ENCODE assay signal across 19 mouse cellular contexts in the genomic region with DNA sequence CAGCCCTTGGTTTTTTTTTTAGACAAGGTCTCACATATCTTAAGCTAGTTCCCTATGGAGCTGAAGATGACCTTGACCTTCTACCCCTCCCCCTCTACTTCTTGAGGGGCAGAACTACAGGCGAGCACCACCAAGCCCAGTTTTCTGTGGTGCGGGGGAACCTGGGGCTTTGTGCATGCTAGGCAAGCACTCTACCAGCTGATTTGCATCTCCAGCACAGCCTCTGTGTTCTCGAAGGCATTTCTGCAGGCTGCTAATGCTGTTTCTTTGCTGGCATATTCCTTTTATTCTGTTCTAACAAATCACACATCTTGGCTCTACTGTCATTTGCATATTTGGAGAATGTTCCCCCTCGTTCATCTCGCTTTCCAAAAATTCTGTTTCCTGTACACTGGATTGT. TPM values are rescaled to one million over a fixed set of nuclear protein-coding genes. Genes with fewer than 3 reads are reported as not detected.
DNase-seq lines count a peak whose midpoint lies in the region.
"Had no signal": no experiment of that assay in that cellular context is flagged by ENCODE, and none has a peak within 500 bp of the region (broad histone marks: within the 10 kb centered on the region; RNA-seq: fewer than 3 reads in every experiment).

No protein-coding gene starts in this region.

- peak; percentile 16 for DNase-seq in adrenal gland, postnatal 14 days
- DNase-seq in adrenal gland, postnatal 4 days (ENCODE audit: low spot score in 2 of 2): no peak
- DNase-seq in kidney, postnatal 10 days: peak; percentile 26
- no peak for DNase-seq in kidney, adult 11 months
- DNase-seq in right cerebral cortex, adult 18-20 months: peak; percentile 72
- DNase-seq in right cerebral cortex, postnatal 4 days: no peak
- DNase-seq in left cerebral cortex, postnatal 14 days (ENCODE audit: low spot score in 2 of 2): peak; percentile 43 to 76
- no peak for DNase-seq in embryo, embryonic 11 days
- DNase-seq: cerebellum, adult 9-11 months; gastrocnemius, postnatal 25 days; kidney, postnatal 25 days; liver, embryonic 13.5 days; lung, embryonic 14.5 days; retina, postnatal 1 day had no signal

- intact Hi-C loops in left cerebral cortex, postnatal 14 days (cut with DNase I): no loop called here

RNA-seq across cellular contexts. Expression of gene Ninj2, which starts 6.2 kb away (rescaled TPM):
- not detected in 2 replicates for total RNA-seq in adrenal gland, postnatal 14 days (2021)
- total RNA-seq in adrenal gland, postnatal 4 days (2021): not detected
- total RNA-seq in left cerebral cortex, postnatal 14 days (2021): under 1 TPM; 0.59 to 0.68 TPM
- total RNA-seq: adrenal gland, adult 18-20 months; G1E; gastrocnemius, postnatal 25 days; hematopoietic stem cell, adult 5-6 weeks; hindbrain, postnatal 0 days; megakaryocyte progenitor cell, adult 5-6 weeks had no signal

Comparison
In these comparisons a context has a peak if more than half of its experiments do, and no peak if none do; other contexts are left out.
1. DNase-seq: peak in adrenal gland, postnatal 14 days (single experiment), kidney, postnatal 10 days (single experiment), right cerebral cortex, adult 18-20 months (single experiment) and left cerebral cortex, postnatal 14 days (2 of 2); none in adrenal gland, postnatal 4 days (0 of 2), kidney, adult 11 months (single experiment), right cerebral cortex, postnatal 4 days (single experiment) and embryo, embryonic 11 days (single experiment).